Mouse (Mus musculus) spleen, adult 2 months (tissue): Measurements from ENCODE around the gene Myoz1.

Experiments
- CTCF ChIP-seq: fragments of 200-500 bp; IDR thresholded peaks from 2 replicates; pipeline ENCODE4 v1.5.1; 2011; ENCODE audit warnings: mild to moderate bottlenecking, inconsistent platforms; ENCODE audit not compliant: insufficient read depth, insufficient read length, insufficient replicate concordance; ENCODE audit errors: extremely low read depth
- POLR2A ChIP-seq: fragments of 200-500 bp; IDR thresholded peaks from 2 replicates; pipeline ENCODE4 v1.6.1; 2011; ENCODE audit warnings: low read depth, low read length, inconsistent platforms

DNA sequence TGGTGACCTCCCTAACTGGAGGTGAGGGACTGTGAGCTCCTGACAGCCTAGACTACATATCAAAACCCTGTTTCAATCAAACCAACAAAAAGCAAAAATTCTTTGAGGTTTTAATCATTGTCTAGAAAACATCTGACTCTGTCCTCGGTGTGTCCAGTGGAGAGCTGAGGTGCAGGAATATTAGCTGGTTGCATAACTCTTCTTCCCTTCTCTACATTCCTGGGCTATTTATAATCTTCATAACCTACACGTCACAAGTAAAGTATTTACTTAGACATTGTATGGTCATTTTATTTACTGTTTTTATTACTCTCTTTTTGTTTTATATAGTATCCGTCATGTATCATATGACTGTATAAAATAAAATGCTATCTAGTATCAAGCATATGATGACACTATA, 46.8 kb downstream of the Myoz1 start:
- TF ChIP-seq CTCF, result no peak
- no peak for TF ChIP-seq POLR2A
